Mouse (Mus musculus) brain, embryonic 14.5 days (tissue): ENCODE results near the gene Bcas3.

ENCODE experiments used
- CTCF ChIP-seq: fragments of 200-500 bp; IDR thresholded peaks from 2 replicates; pipeline ENCODE4 v1.5.1; 2012; ENCODE audit warnings: inconsistent platforms, mild to moderate bottlenecking, moderate library complexity, borderline replicate concordance; ENCODE audit not compliant: insufficient read depth, insufficient read length; ENCODE audit errors: extremely low read depth
- POLR2A ChIP-seq: fragments of 200-500 bp; IDR thresholded peaks from 2 replicates; pipeline ENCODE4 v1.6.1; 2012; ENCODE audit warnings: mild to moderate bottlenecking, inconsistent platforms, borderline replicate concordance; ENCODE audit not compliant: poor library complexity, insufficient read depth, insufficient read length, severe bottlenecking; ENCODE audit errors: extremely low read depth

GRCm38 (mm10) chr11:85584086-85584485 lies 231.1 kb downstream of the Bcas3 start:
- TF ChIP-seq CTCF (no peak), POLR2A (no peak)
